Mouse (Mus musculus) natural killer cell, adult 2 months (primary cell): ENCODE data around the gene Rd3l.

Experiments
- DNase-seq, 2 experiments: peaks; one replicate each; pipeline ENCODE4 v3.0.0; 2022; ENCODE audit warnings: low spot score in 2 of 2

Gene Rd3l

DNA sequence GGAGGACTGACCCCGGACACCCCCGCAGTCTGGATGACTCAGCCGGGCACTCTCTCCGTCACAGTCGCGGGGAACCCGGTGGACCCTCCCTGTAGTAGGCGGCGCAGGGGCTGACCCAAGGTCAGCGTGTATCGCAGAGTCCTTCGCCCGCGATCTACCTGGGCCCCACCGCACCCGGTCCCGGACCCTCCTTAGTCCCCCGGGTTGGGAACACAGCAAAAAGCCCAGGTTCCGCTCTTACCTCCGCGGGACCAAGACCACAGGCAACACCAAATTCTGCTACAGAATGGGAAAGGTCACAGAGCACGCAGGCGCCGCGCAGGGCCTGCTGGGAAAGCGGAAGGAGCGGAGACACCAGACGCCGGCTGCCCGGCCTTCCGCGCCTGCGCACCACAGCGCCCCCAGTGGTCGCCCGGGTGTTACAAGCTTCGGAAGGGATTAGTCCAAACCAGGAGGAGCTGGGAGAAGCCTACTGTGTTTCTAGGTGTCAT is 14.4 kb downstream of the Rd3l start, which contains the start of gene Atp5mpl:
Atp5mpl (minus strand) TSS at position 295 of the 491 bp plus-strand sequence.
- peak; percentile 88 to 93 for DNase-seq

- no peak for DNase-seq
Measured at GRCm38 (mm10) chr12:111963339-111963738, 17.8 kb downstream of the Rd3l start.

DNA sequence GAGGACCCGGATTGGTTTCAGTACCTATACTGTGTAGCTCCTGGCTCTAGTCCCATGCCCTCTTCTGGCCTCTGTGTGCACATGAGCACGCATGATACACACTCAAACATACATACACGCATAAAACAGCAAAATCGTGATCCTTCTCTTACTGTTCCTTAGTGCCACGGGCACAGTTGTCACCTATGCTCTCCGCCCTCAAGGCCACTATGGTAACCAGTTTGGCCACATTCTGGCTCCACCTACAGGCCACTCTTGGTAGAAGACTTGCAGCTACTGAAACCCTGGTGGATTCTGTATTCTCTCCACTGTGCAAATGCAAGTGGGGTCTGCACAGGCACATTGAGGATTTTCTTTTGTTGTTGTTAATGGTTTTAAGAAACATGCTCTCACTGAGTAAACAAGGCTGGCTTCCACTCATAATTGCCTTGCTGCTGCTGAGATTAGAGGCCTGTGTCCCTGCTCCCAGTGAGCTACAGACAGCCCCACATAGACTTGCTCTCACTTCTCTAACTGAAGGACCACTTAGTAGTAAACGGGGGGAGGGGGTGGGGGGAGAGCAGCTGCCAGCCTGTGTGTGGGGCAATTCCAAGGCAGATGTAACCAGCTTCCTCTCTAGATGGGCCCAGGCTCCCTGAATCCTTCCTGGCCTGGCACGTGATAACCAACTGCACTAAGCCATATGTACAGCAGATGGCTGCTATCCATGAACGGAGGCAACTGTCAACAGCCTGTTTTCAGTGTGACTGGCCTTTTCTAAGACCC is 22.8 kb downstream of the Rd3l start:
- DNase-seq: peak; percentile 55 to 67

GRCm38 (mm10) chr12:111956173-111956572 is 24.9 kb downstream of the Rd3l start:
- DNase-seq: no peak

DNA sequence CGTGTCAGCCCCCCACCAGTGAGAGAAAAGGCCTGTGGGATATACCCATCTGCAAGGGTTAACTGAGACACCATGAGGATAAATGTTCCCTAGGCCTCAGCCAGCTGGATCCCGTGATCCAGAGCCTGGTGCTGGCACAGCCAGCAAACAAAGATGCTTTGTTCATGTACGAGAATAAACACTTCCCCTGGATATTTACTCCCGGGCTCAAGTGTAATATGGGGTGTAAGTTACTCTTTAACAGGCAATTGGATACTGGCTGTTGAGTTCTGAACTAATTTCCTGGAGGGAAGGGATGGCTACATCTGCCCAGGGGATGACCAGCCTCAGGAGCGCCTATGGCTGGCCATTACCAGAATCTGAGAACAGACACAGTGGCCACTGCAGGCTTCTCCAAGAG is 29.4 kb downstream of the Rd3l start:
- DNase-seq: no peak

DNA sequence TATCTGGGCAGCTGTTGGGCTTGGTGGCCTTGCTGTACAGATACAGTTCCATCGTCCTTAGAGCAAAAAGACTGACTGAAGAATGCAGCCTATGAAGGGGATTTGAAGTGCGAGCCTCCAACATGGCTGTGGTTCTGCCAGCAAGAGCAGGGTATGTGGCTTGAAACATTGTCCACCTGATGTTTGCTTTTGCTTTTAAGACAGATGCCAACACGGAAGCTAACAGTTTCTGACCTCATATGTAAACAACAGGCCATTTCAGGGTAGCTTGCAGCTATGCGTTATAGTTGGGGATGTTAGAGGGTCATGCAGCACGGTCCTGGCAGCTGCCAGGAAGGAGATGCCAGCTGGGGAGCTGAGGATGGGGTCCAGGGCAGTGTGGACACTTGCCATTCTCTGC is 30.6 kb downstream of the Rd3l start:
- no peak for DNase-seq

GRCm38 (mm10) chr12:111946716-111947115 is 34.4 kb downstream of the Rd3l start:
- peak; percentile 45 to 76 for DNase-seq

GRCm38 (mm10) chr12:111945765-111946655 is 35.1 kb downstream of the Rd3l start:
- peak; percentile 15 to 20 for DNase-seq

GRCm38 (mm10) chr12:111945115-111945514 is 36.0 kb downstream of the Rd3l start:
- no peak for DNase-seq

- peak; percentile 19 to 32 for DNase-seq
Measured at GRCm38 (mm10) chr12:111944065-111944987, 36.8 kb downstream of the Rd3l start.

GRCm38 (mm10) chr12:111943421-111944064 is 37.6 kb downstream of the Rd3l start:
- DNase-seq: no peak

- no peak for DNase-seq
Measured at GRCm38 (mm10) chr12:111938623-111939177, 42.4 kb downstream of the Rd3l start.

DNA sequence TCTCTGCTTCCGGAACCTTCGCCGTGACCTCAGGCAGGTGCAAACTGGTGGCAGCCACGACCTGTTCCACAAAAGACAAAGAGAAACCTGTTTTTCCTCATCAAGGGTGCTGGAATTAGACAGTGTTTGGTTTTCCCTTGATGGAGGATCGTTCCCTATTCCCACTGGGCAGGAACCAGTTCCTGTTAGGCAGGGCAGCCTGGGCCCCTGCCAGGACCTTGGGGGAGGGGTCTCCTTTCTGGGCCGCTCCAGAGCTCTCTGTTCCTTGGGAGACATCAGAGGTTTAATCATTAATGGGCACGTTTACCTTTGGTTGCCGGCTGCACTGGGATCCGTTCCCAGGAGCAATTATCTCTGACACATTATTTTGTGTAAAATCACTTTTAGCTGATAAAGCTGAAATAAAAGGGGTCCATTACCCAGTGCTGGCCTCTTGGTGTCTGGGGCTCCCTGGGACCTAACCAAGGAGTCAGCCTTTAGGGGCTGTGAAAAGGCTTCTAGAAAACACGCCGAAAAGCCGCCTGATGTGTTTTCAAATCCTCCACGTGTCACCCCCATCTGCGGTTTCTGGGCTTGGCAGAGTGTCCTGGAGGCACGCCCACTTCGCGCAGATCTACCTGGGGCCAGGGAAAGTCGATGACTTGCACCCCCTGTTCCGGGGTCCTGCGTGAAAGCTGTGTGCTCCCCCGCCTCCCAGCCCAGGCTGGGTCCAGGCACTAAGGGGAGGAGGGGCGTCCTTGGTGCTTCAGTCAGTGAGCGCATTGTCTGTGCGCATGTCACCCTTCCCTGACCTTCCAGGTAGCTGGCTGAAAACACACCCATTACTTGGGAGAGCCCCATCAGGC is 44.2 kb downstream of the Rd3l start:
- DNase-seq: no peak

- DNase-seq: no peak
Measured at GRCm38 (mm10) chr12:111933971-111934370, 47.1 kb downstream of the Rd3l start.

DNA sequence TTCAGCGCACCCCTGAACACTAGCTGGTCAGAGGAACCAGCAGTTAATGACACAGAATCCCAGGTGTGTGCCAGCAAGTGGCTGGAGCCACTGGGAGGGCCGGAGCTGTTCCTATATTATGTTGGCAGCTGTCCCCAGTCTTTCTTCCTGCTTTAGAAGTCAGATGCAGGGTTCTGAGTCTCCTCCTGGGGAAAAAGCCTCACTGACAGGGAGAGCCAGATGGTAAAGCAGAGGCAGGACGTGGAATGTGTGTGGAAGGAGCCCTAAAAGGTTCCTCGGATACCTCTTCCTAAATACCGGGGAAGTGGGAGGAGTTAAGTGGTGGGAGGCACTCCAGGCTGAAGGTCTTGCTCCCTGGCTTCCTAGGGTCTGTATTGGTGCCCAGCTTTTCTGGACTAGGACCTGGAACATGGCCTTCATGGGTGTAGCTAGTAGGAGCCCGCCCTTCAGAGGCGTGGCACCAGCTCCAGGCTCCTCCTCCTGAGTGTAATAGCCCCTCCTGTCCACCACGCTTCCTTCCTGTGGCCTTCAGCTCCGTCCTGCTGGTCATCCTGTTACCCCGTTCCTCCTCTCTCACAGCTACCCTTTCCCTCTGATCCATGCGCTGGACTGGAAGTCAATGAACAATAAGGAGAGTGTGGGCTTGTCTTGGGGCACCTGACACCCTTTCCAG is 47.9 kb downstream of the Rd3l start:
- peak in 1 of 2 experiments; percentile 19 for DNase-seq

- no peak for DNase-seq
Measured at GRCm38 (mm10) chr12:111932513-111932912, 48.6 kb downstream of the Rd3l start.

GRCm38 (mm10) chr12:111931411-111932025 is 49.6 kb downstream of the Rd3l start:
- no peak for DNase-seq
